Mouse (Mus musculus): Measurements from ENCODE around the gene Reps1. TPM values are rescaled to one million over a fixed set of nuclear protein-coding genes. Genes with fewer than 3 reads are reported as not detected.
"Not testable (repeated sequence)": the region's sequence is repeated elsewhere in the genome, so short reads cannot be mapped to it uniquely, and the experiment has no call there.

Gene Reps1
- polyA plus RNA-seq, 1 experiment = 1.1 TPM

DNA sequence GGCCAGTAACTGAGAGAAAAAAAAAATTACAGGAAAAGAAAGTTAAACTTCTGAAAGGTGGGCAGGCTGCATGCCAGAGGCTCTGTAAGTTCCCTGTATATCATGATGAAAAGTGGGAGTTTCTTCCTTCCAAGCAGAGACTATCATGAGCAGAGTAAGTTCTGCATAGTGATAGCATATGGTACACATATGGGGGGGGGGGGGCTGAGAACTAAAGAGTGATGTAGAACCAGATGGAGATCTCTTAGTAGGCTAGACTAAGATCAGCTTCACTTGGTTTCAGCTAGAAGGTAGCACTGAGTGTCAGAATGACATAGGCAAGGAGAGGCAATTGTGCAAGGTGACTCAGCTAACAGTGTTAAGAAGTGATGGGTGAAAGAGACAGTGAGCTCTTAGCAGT lies 55.3 kb downstream of the Reps1 start:
- Histone ChIP-seq H3K4me1 (ENCODE audit: control insufficient read depth) (no peaks in the 10 kb centered on the region), H3K9me3 (ENCODE audit: control insufficient read depth, low read length) (no peaks in the 10 kb centered on the region), H3K27me3 (ENCODE audit: control insufficient read depth) (no peaks in the 10 kb centered on the region), H3K36me3 (ENCODE audit: control insufficient read depth) (peaks cover 12% of the 10 kb centered on the region), H3K4me3 (replicated peaks) (no peak overlapping the region)
- TF ChIP-seq GATA1 (IDR thresholded peaks at IDR 0.05; ENCODE audit: low read length) (no peak), TAL1 (IDR thresholded peaks at IDR 0.05; ENCODE audit: low read length) (no peak)

DNA sequence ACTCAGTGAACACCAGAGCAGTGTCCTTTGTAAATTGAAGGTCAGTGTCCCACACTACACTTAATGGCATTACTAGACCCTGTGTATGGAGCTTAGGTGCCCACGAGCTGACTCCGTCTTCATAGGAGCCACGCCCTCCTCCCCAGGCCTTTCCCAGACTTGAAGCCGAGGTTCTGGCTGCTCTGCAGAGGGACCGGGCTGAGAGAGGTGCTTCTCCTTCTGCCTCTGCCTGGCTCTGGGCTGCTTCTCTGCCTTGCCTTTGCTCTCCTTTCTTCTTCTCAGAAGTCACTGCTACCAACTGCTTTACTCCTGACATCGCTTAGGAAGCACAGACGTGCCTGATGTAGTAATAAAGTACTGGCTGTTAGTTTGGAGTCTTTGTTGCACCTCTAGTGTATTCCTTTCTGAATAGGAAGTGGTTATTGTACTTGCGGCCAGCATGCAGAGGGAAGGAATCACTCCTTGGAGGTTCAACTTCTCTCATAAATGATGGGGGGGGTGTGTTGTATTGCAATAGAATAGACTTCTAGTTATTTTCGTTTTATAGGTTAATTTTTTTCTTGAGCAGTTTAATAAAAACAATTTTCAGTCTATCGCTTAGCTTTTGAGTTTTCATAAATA lies 57.9 kb downstream of the Reps1 start:
- no peaks in the 10 kb centered on the region for H3K9me3 ChIP-seq (ENCODE audit: control insufficient read depth, low read length)
- no peak for TF ChIP-seq TAL1 (IDR thresholded peaks at IDR 0.05; ENCODE audit: low read length)
- TF ChIP-seq GATA1 (IDR thresholded peaks at IDR 0.05; ENCODE audit: low read length) = no peak

DNA sequence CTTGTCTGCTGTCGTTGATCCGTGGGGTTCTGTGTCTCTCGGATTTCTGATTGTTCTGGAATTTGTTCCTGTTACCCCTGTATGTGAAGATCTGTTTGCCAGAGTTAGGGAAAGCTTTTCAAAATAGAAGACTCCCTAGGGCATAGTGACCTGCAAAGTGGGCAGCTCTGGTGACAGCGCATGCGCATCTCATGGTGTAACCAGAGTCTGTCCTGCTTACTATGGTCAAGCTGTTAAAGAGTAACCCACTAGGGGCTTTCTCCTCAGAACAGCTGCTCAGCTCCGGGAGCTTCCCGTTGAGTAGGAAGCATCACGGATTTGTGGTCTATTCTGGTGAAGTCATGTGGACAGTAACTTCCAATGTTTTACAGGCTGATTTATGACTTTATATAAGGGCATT lies 62.7 kb downstream of the Reps1 start:
- peaks cover 58% of the 10 kb centered on the region for H3K36me3 ChIP-seq (ENCODE audit: control insufficient read depth)

More for the DNA sequence above, 57.9 kb downstream of the Reps1 start:
- H3K4me1 ChIP-seq (ENCODE audit: control insufficient read depth) = no peaks in the 10 kb centered on the region
- H3K4me3 ChIP-seq (replicated peaks) = no peak overlapping the region
- peaks cover 22% of the 10 kb centered on the region for H3K36me3 ChIP-seq (ENCODE audit: control insufficient read depth)
- H3K27me3 ChIP-seq (ENCODE audit: control insufficient read depth) = no peaks in the 10 kb centered on the region

GRCm38 (mm10) chr10:18130276-18130675 lies 74.6 kb downstream of the Reps1 start:
- Histone ChIP-seq H3K4me1 (ENCODE audit: control insufficient read depth) (no peaks in the 10 kb centered on the region), H3K4me3 (replicated peaks) (no peak overlapping the region), H3K27me3 (ENCODE audit: control insufficient read depth) (no peaks in the 10 kb centered on the region), H3K36me3 (ENCODE audit: control insufficient read depth) (peaks cover 7% of the 10 kb centered on the region), H3K9me3 (ENCODE audit: control insufficient read depth, low read length) (no peaks in the 10 kb centered on the region)
- TF ChIP-seq TAL1 (IDR thresholded peaks at IDR 0.05; ENCODE audit: low read length) = no peak
- TF ChIP-seq GATA1 (IDR thresholded peaks at IDR 0.05; ENCODE audit: low read length) = no peak

More for the DNA sequence above, 62.7 kb downstream of the Reps1 start:
- no peaks in the 10 kb centered on the region for H3K27me3 ChIP-seq (ENCODE audit: control insufficient read depth)
- H3K4me3 ChIP-seq (replicated peaks) = no peak overlapping the region
- no peak for TF ChIP-seq GATA1 (IDR thresholded peaks at IDR 0.05; ENCODE audit: low read length)
- TF ChIP-seq TAL1 (IDR thresholded peaks at IDR 0.05; ENCODE audit: low read length) = no peak
- no peaks in the 10 kb centered on the region for H3K9me3 ChIP-seq (ENCODE audit: control insufficient read depth, low read length)
- H3K4me1 ChIP-seq (ENCODE audit: control insufficient read depth) = no peaks in the 10 kb centered on the region

DNA sequence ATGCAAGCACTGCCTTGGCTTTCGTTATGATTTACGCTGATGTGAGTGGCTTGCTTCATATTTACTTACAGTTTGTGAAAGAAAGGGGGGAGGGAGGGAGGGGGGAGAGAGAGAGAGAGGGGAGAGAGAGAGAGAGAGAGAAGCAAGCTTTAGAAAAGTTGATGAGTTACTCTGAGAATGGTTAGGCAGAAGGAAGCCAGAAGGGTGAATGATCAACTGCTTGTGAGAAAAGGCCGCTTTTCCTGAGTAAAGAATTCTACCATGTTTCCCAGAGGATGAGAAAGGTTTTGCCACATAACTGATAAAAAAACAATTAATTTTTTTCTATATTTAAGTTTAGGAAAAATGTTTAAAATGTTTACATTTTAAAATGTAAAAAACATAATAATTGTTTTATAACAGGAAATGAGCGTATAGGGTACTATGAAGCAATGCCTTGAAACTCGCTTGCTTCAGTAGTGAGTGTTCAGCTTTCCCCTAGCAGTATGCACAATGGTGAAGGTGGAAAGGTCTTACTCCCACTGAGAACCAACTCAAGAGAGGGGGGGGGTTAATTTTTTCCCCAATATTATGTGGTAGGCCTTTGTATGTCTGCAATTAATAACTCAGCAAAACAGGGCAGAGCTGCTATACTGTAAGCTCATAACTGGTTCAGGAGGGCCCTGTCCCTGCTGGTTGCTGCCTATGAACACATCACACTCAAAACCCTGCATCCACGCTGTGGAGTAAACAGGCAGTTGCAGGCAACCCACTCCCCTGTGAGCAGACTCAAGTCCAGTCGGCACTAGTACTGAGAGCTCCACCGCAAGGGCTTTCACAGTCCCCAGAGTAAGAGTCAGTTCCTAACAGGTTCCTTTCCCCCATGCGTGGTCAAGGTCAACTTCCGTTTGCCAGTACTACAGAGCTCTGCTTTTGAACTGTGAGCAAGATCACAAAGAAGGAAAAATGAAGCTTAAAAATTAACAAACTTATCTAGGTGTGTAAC lies 76.3 kb downstream of the Reps1 start:
- Histone ChIP-seq H3K27me3 (ENCODE audit: control insufficient read depth) (no peaks in the 10 kb centered on the region), H3K4me1 (ENCODE audit: control insufficient read depth) (no peaks in the 10 kb centered on the region), H3K4me3 (replicated peaks) (no peak overlapping the region), H3K9me3 (ENCODE audit: control insufficient read depth, low read length) (no peaks in the 10 kb centered on the region), H3K36me3 (ENCODE audit: control insufficient read depth) (peaks cover 2% of the 10 kb centered on the region)
- no peak for TF ChIP-seq GATA1 (IDR thresholded peaks at IDR 0.05; ENCODE audit: low read length)
- no peak for TF ChIP-seq TAL1 (IDR thresholded peaks at IDR 0.05; ENCODE audit: low read length)

DNA sequence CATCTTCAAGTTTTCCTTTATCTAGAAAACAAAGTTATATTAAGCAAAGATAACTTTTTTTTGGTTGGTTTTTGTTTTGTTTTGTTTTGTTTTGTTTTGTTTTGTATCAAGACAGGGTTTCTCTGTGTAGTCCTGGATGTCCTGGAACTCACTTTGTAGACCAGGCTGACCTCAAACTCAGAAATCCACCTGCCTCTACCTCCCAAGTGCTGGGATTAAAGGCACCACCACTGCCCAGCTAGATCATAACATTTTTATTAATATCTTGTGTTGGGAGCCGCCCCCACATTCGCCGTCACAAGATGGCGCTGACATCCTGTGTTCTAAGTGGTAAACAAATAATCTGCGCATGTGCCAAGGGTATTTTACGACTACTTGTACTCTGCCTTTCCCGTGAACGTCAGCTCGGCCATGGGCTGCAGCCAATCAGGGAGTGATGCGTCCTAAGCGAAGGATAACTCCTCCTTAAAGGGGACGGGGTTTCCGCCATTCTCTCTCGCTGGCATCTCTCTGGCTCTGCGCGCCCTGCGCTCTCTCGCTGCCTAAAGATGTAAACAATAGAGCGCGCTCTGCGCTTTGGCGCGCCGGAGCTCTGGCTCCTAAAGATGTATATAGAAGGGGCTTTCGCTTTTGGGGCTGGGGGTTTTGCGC lies 83.3 kb downstream of the Reps1 start:
- H3K27me3 ChIP-seq (ENCODE audit: control insufficient read depth); H3K9me3 ChIP-seq (ENCODE audit: control insufficient read depth, low read length); H3K4me3 ChIP-seq (replicated peaks); H3K4me1 ChIP-seq (ENCODE audit: control insufficient read depth); H3K36me3 ChIP-seq (ENCODE audit: control insufficient read depth): not testable (repeated sequence)

GRCm38 (mm10) chr10:18139615-18140014 lies 84.0 kb downstream of the Reps1 start:
- H3K4me1 ChIP-seq (ENCODE audit: control insufficient read depth) = no peaks in the 10 kb centered on the region
- no peak for TF ChIP-seq TAL1 (IDR thresholded peaks at IDR 0.05; ENCODE audit: low read length)
- no peak for TF ChIP-seq GATA1 (IDR thresholded peaks at IDR 0.05; ENCODE audit: low read length)
- no peaks in the 10 kb centered on the region for H3K27me3 ChIP-seq (ENCODE audit: control insufficient read depth)
- no peak overlapping the region for H3K4me3 ChIP-seq (replicated peaks)
- no peaks in the 10 kb centered on the region for H3K9me3 ChIP-seq (ENCODE audit: control insufficient read depth, low read length)
- no peaks in the 10 kb centered on the region for H3K36me3 ChIP-seq (ENCODE audit: control insufficient read depth)

DNA sequence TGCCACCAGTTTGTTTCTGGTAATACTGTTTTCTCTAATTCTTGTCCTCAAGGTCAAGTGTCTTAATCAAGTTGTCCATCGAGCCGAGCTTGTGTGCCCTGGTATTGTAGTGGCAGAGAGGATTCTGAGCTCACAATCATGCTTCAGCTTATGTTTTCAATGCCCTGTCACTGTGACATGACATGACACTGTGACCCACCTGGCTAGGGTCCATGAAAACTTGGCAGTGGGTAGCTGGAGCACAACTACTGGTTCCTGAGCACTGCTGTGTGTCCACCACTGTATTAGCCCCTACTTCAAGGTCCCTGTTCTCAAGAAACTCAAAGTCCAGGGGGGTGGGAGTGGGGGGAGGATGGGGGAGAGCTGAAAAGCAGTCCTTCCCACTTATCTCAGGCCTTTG lies 85.7 kb downstream of the Reps1 start:
- no peaks in the 10 kb centered on the region for H3K9me3 ChIP-seq (ENCODE audit: control insufficient read depth, low read length)
- no peaks in the 10 kb centered on the region for H3K27me3 ChIP-seq (ENCODE audit: control insufficient read depth)
- no peaks in the 10 kb centered on the region for H3K36me3 ChIP-seq (ENCODE audit: control insufficient read depth)
- H3K4me1 ChIP-seq (ENCODE audit: control insufficient read depth) = no peaks in the 10 kb centered on the region
- TF ChIP-seq GATA1 (IDR thresholded peaks at IDR 0.05; ENCODE audit: low read length) (no peak), TAL1 (IDR thresholded peaks at IDR 0.05; ENCODE audit: low read length) (no peak)
- no peak overlapping the region for H3K4me3 ChIP-seq (replicated peaks)

DNA sequence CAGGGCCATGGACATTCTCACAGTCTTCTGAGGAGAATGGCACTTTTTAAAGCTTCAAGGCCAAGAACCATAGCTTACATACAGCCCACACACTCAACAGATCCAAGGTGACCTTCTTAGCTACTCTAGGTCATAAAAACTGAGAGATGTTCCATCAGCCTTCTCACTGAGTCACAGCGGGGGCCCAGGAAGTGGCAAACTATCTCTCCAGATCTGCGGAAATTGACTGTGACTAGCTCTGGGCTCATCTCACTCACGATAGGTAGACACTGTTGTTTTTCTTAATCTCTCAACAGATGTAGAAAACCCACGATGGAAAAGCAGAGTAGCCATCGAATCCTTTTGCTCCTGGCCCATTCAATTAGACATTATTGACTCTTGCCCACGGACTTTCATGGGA lies 86.6 kb downstream of the Reps1 start:
- no peak for TF ChIP-seq TAL1 (IDR thresholded peaks at IDR 0.05; ENCODE audit: low read length)
- no peaks in the 10 kb centered on the region for H3K27me3 ChIP-seq (ENCODE audit: control insufficient read depth)
- H3K4me1 ChIP-seq (ENCODE audit: control insufficient read depth) = no peaks in the 10 kb centered on the region
- H3K9me3 ChIP-seq (ENCODE audit: control insufficient read depth, low read length) = no peaks in the 10 kb centered on the region
- no peak overlapping the region for H3K4me3 ChIP-seq (replicated peaks)
- H3K36me3 ChIP-seq (ENCODE audit: control insufficient read depth) = no peaks in the 10 kb centered on the region
